Mouse (Mus musculus): ENCODE results near the gene Strn3. TPM values are rescaled to one million over a fixed set of nuclear protein-coding genes. Genes with fewer than 3 reads are reported as not detected.

The Strn3 gene
- total and polyA plus RNA-seq, 3 experiments: 22.1 to 47.9 (median 27.7) TPM

GRCm38 (mm10) chr12:51676442-51676841, 15.3 kb downstream of the Strn3 start:
- H3K27ac ChIP-seq (ENCODE audit: insufficient read depth, low read depth): no peak overlapping the region

DNA sequence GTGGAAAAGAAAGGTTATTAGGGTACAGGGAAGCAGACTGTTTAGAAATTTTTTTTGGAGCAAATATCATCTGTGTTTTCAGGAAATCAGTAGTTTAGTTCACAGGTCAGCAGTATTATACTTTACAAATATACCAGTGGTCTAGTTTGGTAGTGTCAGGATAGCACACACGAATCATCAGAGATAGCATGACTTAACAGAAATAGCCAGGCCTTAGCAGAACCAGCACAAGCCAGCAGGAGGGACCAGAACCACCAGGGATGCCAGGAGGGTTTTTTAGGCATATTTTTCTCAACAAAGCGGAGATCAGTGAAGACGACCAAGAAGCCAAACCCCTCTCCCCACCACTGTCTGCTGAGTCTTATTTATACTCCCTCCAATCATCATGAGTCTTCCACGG, 18.4 kb downstream of the Strn3 start:
- Histone ChIP-seq H3K27me3 (replicated peaks) (no peaks in the 10 kb centered on the region), H3K9ac (ENCODE audit: insufficient read depth, low read depth) (no peak overlapping the region), H3K4me3 (replicated peaks in 1 of 3; ENCODE audit: low read depth in 2 of 3, low read length in 2 of 3, poor library complexity in 1 of 3) (no peak overlapping the region), H3K4me1 (ENCODE audit: control insufficient read depth in 1 of 2, insufficient read depth in 2 of 2) (peaks cover 0 to 48% of the 10 kb centered on the region in 2 experiments; a peak in 2 of 4 replicates), H3K36me3 (replicated peaks in 1 of 2; ENCODE audit: control insufficient read depth in 1 of 2, insufficient read depth in 1 of 2, low read length in 1 of 2) (peaks cover 0 to 1% of the 10 kb centered on the region in 2 experiments), H3K79me2 (replicated peaks; ENCODE audit: control insufficient read depth, extremely low read depth, insufficient read depth, poor library complexity, severe bottlenecking) (peaks cover 60% of the 10 kb centered on the region), H3K4me2 (ENCODE audit: insufficient read depth, low read depth, poor library complexity, severe bottlenecking) (no peak overlapping the region), H3K27ac (ENCODE audit: insufficient read depth, low read depth) (no peak overlapping the region), H3K9me3 (replicated peaks; ENCODE audit: low read length) (no peaks in the 10 kb centered on the region)
- in situ Hi-C loops (cut with MboI; ENCODE audit: low pct_ligation_motif_present, low pct_unique_long_range_greater_than_20kb, low sequenced_read_pairs): no loop called here
- DNase-seq (ENCODE audit: extremely low read depth): no peak
- dilution Hi-C loops (cut with MboI; ENCODE audit: extremely low pct_ligation_motif_present, extremely low pct_unique_long_range_greater_than_20kb, low sequenced_read_pairs): no loop called here
- TF ChIP-seq MXI1 (IDR thresholded peaks at IDR 0.05; ENCODE audit: low read depth, low read length) (no peak), ZC3H11A (IDR thresholded peaks at IDR 0.05; ENCODE audit: low read depth, low read length) (no peak), ZMIZ1 (IDR thresholded peaks at IDR 0.05; ENCODE audit: low read depth, low read length) (no peak), RCOR1 (conservative IDR thresholded peaks at IDR 0.05; ENCODE audit: low read depth, low read length) (no peak), USF1 (IDR thresholded peaks at IDR 0.05; ENCODE audit: low read depth, low read length) (no peak), EP300 (IDR thresholded peaks at IDR 0.05; ENCODE audit: low read length) (no peak), GABPA (IDR thresholded peaks at IDR 0.05; ENCODE audit: insufficient replicate concordance, low read depth, low read length) (no peak), ZNF384 (IDR thresholded peaks at IDR 0.05; ENCODE audit: low read depth, low read length) (no peak), CHD2 (IDR thresholded peaks at IDR 0.05; ENCODE audit: low read length) (no peak)

More at GRCm38 (mm10) chr12:51676442-51676841, 15.3 kb downstream of the Strn3 start:
- dilution Hi-C loops (cut with MboI; ENCODE audit: extremely low pct_ligation_motif_present, extremely low pct_unique_long_range_greater_than_20kb, low sequenced_read_pairs) (no loop called here), in situ Hi-C loops (cut with MboI; ENCODE audit: low pct_ligation_motif_present, low pct_unique_long_range_greater_than_20kb, low sequenced_read_pairs) (no loop called here)
- Histone ChIP-seq H3K27me3 (replicated peaks) (no peaks in the 10 kb centered on the region), H3K9ac (ENCODE audit: insufficient read depth, low read depth) (no peak overlapping the region), H3K79me2 (replicated peaks; ENCODE audit: control insufficient read depth, extremely low read depth, insufficient read depth, poor library complexity, severe bottlenecking) (peaks cover 71% of the 10 kb centered on the region), H3K36me3 (replicated peaks in 1 of 2; ENCODE audit: control insufficient read depth in 1 of 2, insufficient read depth in 1 of 2, low read length in 1 of 2) (peaks cover 3 to 5% of the 10 kb centered on the region in 2 experiments), H3K4me1 (ENCODE audit: control insufficient read depth in 1 of 2, insufficient read depth in 2 of 2) (peaks cover 3 to 51% of the 10 kb centered on the region in 2 experiments; a peak in 3 of 4 replicates), H3K4me3 (replicated peaks in 1 of 3; ENCODE audit: low read depth in 2 of 3, low read length in 2 of 3, poor library complexity in 1 of 3) (no peak overlapping the region), H3K9me3 (replicated peaks; ENCODE audit: low read length) (no peaks in the 10 kb centered on the region), H3K4me2 (ENCODE audit: insufficient read depth, low read depth, poor library complexity, severe bottlenecking) (no peak overlapping the region)
- no peak for DNase-seq (ENCODE audit: extremely low read depth)
- TF ChIP-seq MXI1 (IDR thresholded peaks at IDR 0.05; ENCODE audit: low read depth, low read length) (no peak), JUND (conservative IDR thresholded peaks at IDR 0.05; ENCODE audit: low read depth, low read length) (no peak), ELF1 (IDR thresholded peaks at IDR 0.05; ENCODE audit: low read depth, low read length) (no peak)

GRCm38 (mm10) chr12:51671231-51671891, 20.3 kb downstream of the Strn3 start:
- dilution Hi-C loops (cut with MboI; ENCODE audit: extremely low pct_ligation_motif_present, extremely low pct_unique_long_range_greater_than_20kb, low sequenced_read_pairs): no loop called here
- no peak overlapping the region for H3K4me3 ChIP-seq (replicated peaks in 1 of 3; ENCODE audit: low read depth in 2 of 3, low read length in 2 of 3, poor library complexity in 1 of 3)
- in situ Hi-C loops (cut with MboI; ENCODE audit: low pct_ligation_motif_present, low pct_unique_long_range_greater_than_20kb, low sequenced_read_pairs): no loop called here
- H3K27ac ChIP-seq (ENCODE audit: insufficient read depth, low read depth): no peak overlapping the region
- H3K36me3 ChIP-seq (replicated peaks in 1 of 2; ENCODE audit: control insufficient read depth in 1 of 2, insufficient read depth in 1 of 2, low read length in 1 of 2): no peaks in the 10 kb centered on the region
- H3K4me1 ChIP-seq (ENCODE audit: control insufficient read depth in 1 of 2, insufficient read depth in 2 of 2): peaks cover 0 to 50% of the 10 kb centered on the region in 2 experiments; a peak in 2 of 4 replicates
- H3K9ac ChIP-seq (ENCODE audit: insufficient read depth, low read depth): no peak overlapping the region
- TF ChIP-seq GABPA (IDR thresholded peaks at IDR 0.05; ENCODE audit: insufficient replicate concordance, low read depth, low read length): no peak
- TF ChIP-seq POLR2AphosphoS2 (IDR thresholded peaks at IDR 0.05; ENCODE audit: low read depth, low read length): no peak
- TF ChIP-seq TBP (conservative IDR thresholded peaks at IDR 0.05; ENCODE audit: low read depth, low read length): no peak
- TF ChIP-seq JUN (IDR thresholded peaks at IDR 0.05; ENCODE audit: insufficient read depth, low read depth, low read length): no peak
- TF ChIP-seq ZKSCAN1 (IDR thresholded peaks at IDR 0.05; ENCODE audit: borderline replicate concordance, low read depth, low read length): no peak
- TF ChIP-seq RCOR1 (conservative IDR thresholded peaks at IDR 0.05; ENCODE audit: low read depth, low read length): no peak
- no peak for TF ChIP-seq KAT2A (IDR thresholded peaks at IDR 0.05; ENCODE audit: insufficient replicate concordance, low read length)
- no peak for TF ChIP-seq E2F4 (IDR thresholded peaks at IDR 0.05; ENCODE audit: insufficient replicate concordance, low read depth, low read length)
- no peak for TF ChIP-seq UBTF (IDR thresholded peaks at IDR 0.05; ENCODE audit: low read depth, low read length)
- TF ChIP-seq MAFK (IDR thresholded peaks at IDR 0.05; ENCODE audit: insufficient replicate concordance, low read length): no peak
- no peak for TF ChIP-seq CTCF (conservative IDR thresholded peaks at IDR 0.05 in 1 of 2, IDR thresholded peaks at IDR 0.05 in 1 of 2; ENCODE audit: low read depth in 2 of 2, low read length in 2 of 2)
- no peak for DNase-seq (ENCODE audit: extremely low read depth)
- H3K9me3 ChIP-seq (replicated peaks; ENCODE audit: low read length): no peaks in the 10 kb centered on the region
- H3K4me2 ChIP-seq (ENCODE audit: insufficient read depth, low read depth, poor library complexity, severe bottlenecking): no peak overlapping the region
- H3K79me2 ChIP-seq (replicated peaks; ENCODE audit: control insufficient read depth, extremely low read depth, insufficient read depth, poor library complexity, severe bottlenecking): peaks cover 61% of the 10 kb centered on the region
- H3K27me3 ChIP-seq (replicated peaks): no peaks in the 10 kb centered on the region

Data from CH12.LX (cell line).